Mouse (Mus musculus): ENCODE results near the gene Zbtb32. TPM values are rescaled to one million over a fixed set of nuclear protein-coding genes. Genes with fewer than 3 reads are reported as not detected.

Gene Zbtb32
- total RNA-seq, 1 experiment, result 20.8 TPM

GRCm38 (mm10) chr7:30614454-30614853 is 15.7 kb upstream of the Zbtb32 start:
- Histone ChIP-seq H3K4me1 (ENCODE audit: control insufficient read depth in 2 of 2, insufficient read depth in 2 of 2, low read length in 2 of 2, poor library complexity in 1 of 2) (peaks cover 0 to 7% of the 10 kb centered on the region in 2 experiments; a peak in 1 of 4 replicates), H3K9me3 (ENCODE audit: control insufficient read depth, insufficient read depth, low read depth, low read length) (no peaks in the 10 kb centered on the region), H3K9ac (ENCODE audit: insufficient read depth, low read depth, low read length, poor library complexity, severe bottlenecking) (no peak overlapping the region), H3K27ac (ENCODE audit: insufficient read depth, low read depth, low read length, poor library complexity, severe bottlenecking) (no peak overlapping the region), H3K4me3 (ENCODE audit: insufficient read depth in 1 of 2, low read depth in 1 of 2, low read length in 2 of 2, poor library complexity in 1 of 2, severe bottlenecking in 1 of 2) (no peak overlapping the region), H3K36me3 (ENCODE audit: control insufficient read depth, insufficient read depth, low read length, poor library complexity, severe bottlenecking) (peaks cover 23% of the 10 kb centered on the region)
- TF ChIP-seq HCFC1 (IDR thresholded peaks at IDR 0.05; ENCODE audit: borderline replicate concordance, insufficient read depth, low read length) (no peak), MAFK (IDR thresholded peaks at IDR 0.05; ENCODE audit: insufficient read depth, low read depth, low read length) (no peak), CHD2 (IDR thresholded peaks at IDR 0.05; ENCODE audit: low read depth, low read length) (no peak), ZNF384 (IDR thresholded peaks at IDR 0.05; ENCODE audit: low read depth, low read length) (no peak), ZC3H11A (IDR thresholded peaks at IDR 0.05; ENCODE audit: borderline replicate concordance, low read depth, low read length) (no peak)
- in situ Hi-C loops (cut with MboI; ENCODE audit: low sequenced_read_pairs in 2 of 2, unreplicated experiment in 2 of 2), result no loop called here
- DNase-seq (ENCODE audit: low read depth, low spot score), result no peak

- peaks cover 0 to 10% of the 10 kb centered on the region in 2 experiments; a peak in 1 of 4 replicates for H3K4me1 ChIP-seq (ENCODE audit: control insufficient read depth in 2 of 2, insufficient read depth in 2 of 2, low read length in 2 of 2, poor library complexity in 1 of 2)
- H3K36me3 ChIP-seq (ENCODE audit: control insufficient read depth, insufficient read depth, low read length, poor library complexity, severe bottlenecking), result peaks cover 18% of the 10 kb centered on the region
- no peak for DNase-seq (ENCODE audit: low read depth, low spot score)
- in situ Hi-C loops (cut with MboI; ENCODE audit: low sequenced_read_pairs in 2 of 2, unreplicated experiment in 2 of 2), result no loop called here
- H3K27ac ChIP-seq (ENCODE audit: insufficient read depth, low read depth, low read length, poor library complexity, severe bottlenecking), result no peak overlapping the region
- no peaks in the 10 kb centered on the region for H3K9me3 ChIP-seq (ENCODE audit: control insufficient read depth, insufficient read depth, low read depth, low read length)
- TF ChIP-seq ZNF384 (IDR thresholded peaks at IDR 0.05; ENCODE audit: low read depth, low read length) (peak; percentile 96), HCFC1 (IDR thresholded peaks at IDR 0.05; ENCODE audit: borderline replicate concordance, insufficient read depth, low read length) (0 out of 2 replicates have a peak, but pooled peaks have one; percentile 44), ZC3H11A (IDR thresholded peaks at IDR 0.05; ENCODE audit: borderline replicate concordance, low read depth, low read length) (0 out of 2 replicates have a peak, but pooled peaks have one; percentile 4), CHD2 (IDR thresholded peaks at IDR 0.05; ENCODE audit: low read depth, low read length) (no peak), MAFK (IDR thresholded peaks at IDR 0.05; ENCODE audit: insufficient read depth, low read depth, low read length) (no peak)
- H3K9ac ChIP-seq (ENCODE audit: insufficient read depth, low read depth, low read length, poor library complexity, severe bottlenecking), result no peak overlapping the region
- no peak overlapping the region for H3K4me3 ChIP-seq (ENCODE audit: insufficient read depth in 1 of 2, low read depth in 1 of 2, low read length in 2 of 2, poor library complexity in 1 of 2, severe bottlenecking in 1 of 2)
These were observed 14.9 kb upstream of the Zbtb32 start for GRCm38 (mm10) chr7:30613529-30614112.

- in situ Hi-C loops (cut with MboI; ENCODE audit: low sequenced_read_pairs in 2 of 2, unreplicated experiment in 2 of 2), result no loop called here
- Histone ChIP-seq H3K9ac (ENCODE audit: insufficient read depth, low read depth, low read length, poor library complexity, severe bottlenecking) (no peak within 1 kb of the TSS), H3K9me3 (ENCODE audit: control insufficient read depth, insufficient read depth, low read depth, low read length) (no peaks in the 10 kb centered on the region), H3K36me3 (ENCODE audit: control insufficient read depth, insufficient read depth, low read length, poor library complexity, severe bottlenecking) (peaks cover 12% of the 10 kb centered on the region), H3K4me3 (ENCODE audit: insufficient read depth in 1 of 2, low read depth in 1 of 2, low read length in 2 of 2, poor library complexity in 1 of 2, severe bottlenecking in 1 of 2) (no peak within 1 kb of the TSS), H3K4me1 (ENCODE audit: control insufficient read depth in 2 of 2, insufficient read depth in 2 of 2, low read length in 2 of 2, poor library complexity in 1 of 2) (peaks cover 0 to 15% of the 10 kb centered on the region in 2 experiments; a peak in 1 of 4 replicates), H3K27ac (ENCODE audit: insufficient read depth, low read depth, low read length, poor library complexity, severe bottlenecking) (no peak within 1 kb of the TSS)
- no peak for DNase-seq (ENCODE audit: low read depth, low spot score)
- TF ChIP-seq CHD2 (IDR thresholded peaks at IDR 0.05; ENCODE audit: low read depth, low read length) (no peak), HCFC1 (IDR thresholded peaks at IDR 0.05; ENCODE audit: borderline replicate concordance, insufficient read depth, low read length) (no peak), MAFK (IDR thresholded peaks at IDR 0.05; ENCODE audit: insufficient read depth, low read depth, low read length) (no peak), ZNF384 (IDR thresholded peaks at IDR 0.05; ENCODE audit: low read depth, low read length) (no peak), ZC3H11A (IDR thresholded peaks at IDR 0.05; ENCODE audit: borderline replicate concordance, low read depth, low read length) (no peak)
These were observed 14.1 kb upstream of the Zbtb32 start, which contains the start of gene Upk1a for GRCm38 (mm10) chr7:30612654-30613402. Gene Upk1a (minus strand): TSS chr7:30612847.

- H3K9ac ChIP-seq (ENCODE audit: insufficient read depth, low read depth, low read length, poor library complexity, severe bottlenecking), result no peak overlapping the region
- in situ Hi-C loops (cut with MboI; ENCODE audit: low sequenced_read_pairs in 2 of 2, unreplicated experiment in 2 of 2), result no loop called here
- H3K4me1 ChIP-seq (ENCODE audit: control insufficient read depth in 2 of 2, insufficient read depth in 2 of 2, low read length in 2 of 2, poor library complexity in 1 of 2), result peaks cover 0 to 17% of the 10 kb centered on the region in 2 experiments; a peak in 2 of 4 replicates
- no peak overlapping the region for H3K27ac ChIP-seq (ENCODE audit: insufficient read depth, low read depth, low read length, poor library complexity, severe bottlenecking)
- TF ChIP-seq HCFC1 (IDR thresholded peaks at IDR 0.05; ENCODE audit: borderline replicate concordance, insufficient read depth, low read length) (no peak), ZC3H11A (IDR thresholded peaks at IDR 0.05; ENCODE audit: borderline replicate concordance, low read depth, low read length) (no peak), CHD2 (IDR thresholded peaks at IDR 0.05; ENCODE audit: low read depth, low read length) (no peak), ZNF384 (IDR thresholded peaks at IDR 0.05; ENCODE audit: low read depth, low read length) (no peak), MAFK (IDR thresholded peaks at IDR 0.05; ENCODE audit: insufficient read depth, low read depth, low read length) (no peak)
- DNase-seq (ENCODE audit: low read depth, low spot score), result no peak
- H3K36me3 ChIP-seq (ENCODE audit: control insufficient read depth, insufficient read depth, low read length, poor library complexity, severe bottlenecking), result no peaks in the 10 kb centered on the region
- H3K9me3 ChIP-seq (ENCODE audit: control insufficient read depth, insufficient read depth, low read depth, low read length), result no peaks in the 10 kb centered on the region
- H3K4me3 ChIP-seq (ENCODE audit: insufficient read depth in 1 of 2, low read depth in 1 of 2, low read length in 2 of 2, poor library complexity in 1 of 2, severe bottlenecking in 1 of 2), result no peak overlapping the region
These were observed 11.3 kb upstream of the Zbtb32 start for GRCm38 (mm10) chr7:30610043-30610442.

Measured in ES-E14 (cell line).